Mouse (Mus musculus): ENCODE results near the gene Hist1h1t.

Hist1h1t gene

GRCm38 (mm10) chr13:23743963-23744362, 48.3 kb downstream of the Hist1h1t start:
- no peak for TF ChIP-seq GATA4 (IDR thresholded peaks at IDR 0.05; ENCODE audit: insufficient replicate concordance, low read length)

GRCm38 (mm10) chr13:23744421-23745380, 49.1 kb downstream of the Hist1h1t start:
- TF ChIP-seq GATA4 (IDR thresholded peaks at IDR 0.05; ENCODE audit: insufficient replicate concordance, low read length) = no peak

- TF ChIP-seq GATA4 (IDR thresholded peaks at IDR 0.05; ENCODE audit: insufficient replicate concordance, low read length) = no peak
These were observed 50.0 kb downstream of the Hist1h1t start, which contains the start of gene Hist1h3c for GRCm38 (mm10) chr13:23745381-23746161. Hist1h3c (minus strand) TSS chr13:23745602.

Data from liver, adult (tissue).